Mouse (Mus musculus): Measurements from ENCODE around the gene Rab14. TPM values are rescaled to one million over a fixed set of nuclear protein-coding genes. Genes with fewer than 3 reads are reported as not detected.

The Rab14 gene
- polyA plus RNA-seq, 1 experiment = 77.1 TPM

DNA sequence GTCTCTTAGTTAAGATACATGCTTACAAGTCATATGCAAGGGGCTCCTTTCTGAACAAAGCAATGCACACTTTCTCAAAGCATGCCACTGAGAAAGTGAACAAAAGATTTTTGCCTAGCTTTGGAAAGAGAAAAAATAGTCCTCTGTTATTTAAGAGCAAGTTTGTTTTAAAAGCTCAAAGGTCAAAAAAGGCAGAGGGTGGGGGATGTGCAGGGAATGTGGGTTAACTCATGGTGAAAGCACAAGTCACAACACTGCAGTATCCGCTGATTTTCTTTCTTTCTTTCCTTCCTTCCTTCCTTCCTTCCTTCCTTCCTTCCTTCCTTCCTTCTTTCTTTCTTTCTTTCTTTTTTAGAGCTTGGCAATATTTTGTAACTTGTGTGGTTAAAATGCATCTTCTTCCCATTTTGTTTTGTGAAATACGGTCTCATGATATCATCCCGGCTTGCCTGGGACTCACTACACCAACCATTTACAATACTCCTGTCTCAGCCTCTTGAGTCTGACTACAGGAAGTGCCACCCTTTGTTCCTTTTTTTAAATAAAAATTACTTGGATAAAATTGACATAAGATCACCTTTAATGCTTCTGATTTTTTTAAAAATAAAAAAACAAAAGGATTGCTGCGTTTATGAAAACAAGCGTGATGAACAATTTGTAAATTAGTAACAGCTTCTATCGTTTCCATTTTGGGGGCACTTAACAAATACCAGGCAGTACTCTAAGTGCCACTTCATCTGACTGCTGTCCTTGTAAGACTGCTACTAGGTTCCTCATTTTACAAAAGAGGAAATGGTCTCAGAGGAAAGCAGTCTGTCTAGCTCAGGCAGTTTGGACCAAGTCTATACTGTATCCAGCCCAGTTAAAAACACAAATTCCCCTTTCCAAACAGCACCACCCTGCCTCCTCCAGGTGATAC, 5.0 kb downstream of the Rab14 start:
- no peak overlapping the region; the same call in 1 of the 2 replicates for H3K27ac ChIP-seq (ENCODE audit: control insufficient read depth, insufficient read depth, low read depth, low read length, poor library complexity)
- no peak for TF ChIP-seq POLR2A (IDR thresholded peaks at IDR 0.05; ENCODE audit: borderline replicate concordance, control insufficient read depth, low read depth, low read length)
- no peak for TF ChIP-seq CTCF (IDR thresholded peaks at IDR 0.05; ENCODE audit: control insufficient read depth, insufficient read depth, low read length)
- no peaks in the 10 kb centered on the region; the same call in 1 of the 2 replicates for H3K4me1 ChIP-seq (ENCODE audit: control insufficient read depth, insufficient read depth, low read length)
- 4% methylated on average over 6 of the region's 6 CpGs for WGBS
- no peak overlapping the region for H3K4me3 ChIP-seq (replicated peaks; ENCODE audit: control insufficient read depth, low read depth, low read length)

DNA sequence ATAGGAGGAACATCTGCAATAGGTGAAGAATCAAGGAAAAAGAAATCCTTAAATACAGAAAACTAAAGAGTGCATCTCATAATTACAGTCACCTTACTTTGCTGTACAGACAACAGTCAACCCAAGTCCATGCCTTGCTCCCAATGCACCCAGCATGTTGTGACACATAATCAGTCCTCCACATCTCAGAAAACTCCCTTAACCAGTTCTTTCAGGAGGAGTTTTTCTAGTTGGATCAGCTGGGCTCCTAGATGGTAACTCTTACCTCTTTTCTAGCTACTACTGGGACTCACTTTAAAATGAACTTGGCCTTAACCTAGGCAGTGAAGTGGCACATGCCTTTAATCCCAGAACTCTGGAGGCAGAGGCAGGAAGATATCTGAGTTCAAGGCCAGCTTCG, 6.9 kb downstream of the Rab14 start:
- no peaks in the 10 kb centered on the region; the same call in 1 of the 2 replicates for H3K4me1 ChIP-seq (ENCODE audit: control insufficient read depth, insufficient read depth, low read length)
- WGBS = 83% methylated on average over 1 of the region's 1 CpGs
- no peak overlapping the region for H3K4me3 ChIP-seq (replicated peaks; ENCODE audit: control insufficient read depth, low read depth, low read length)
- TF ChIP-seq POLR2A (IDR thresholded peaks at IDR 0.05; ENCODE audit: borderline replicate concordance, control insufficient read depth, low read depth, low read length) (no peak), CTCF (IDR thresholded peaks at IDR 0.05; ENCODE audit: control insufficient read depth, insufficient read depth, low read length) (no peak)
- H3K27ac ChIP-seq (ENCODE audit: control insufficient read depth, insufficient read depth, low read depth, low read length, poor library complexity) = no peak overlapping the region

DNA sequence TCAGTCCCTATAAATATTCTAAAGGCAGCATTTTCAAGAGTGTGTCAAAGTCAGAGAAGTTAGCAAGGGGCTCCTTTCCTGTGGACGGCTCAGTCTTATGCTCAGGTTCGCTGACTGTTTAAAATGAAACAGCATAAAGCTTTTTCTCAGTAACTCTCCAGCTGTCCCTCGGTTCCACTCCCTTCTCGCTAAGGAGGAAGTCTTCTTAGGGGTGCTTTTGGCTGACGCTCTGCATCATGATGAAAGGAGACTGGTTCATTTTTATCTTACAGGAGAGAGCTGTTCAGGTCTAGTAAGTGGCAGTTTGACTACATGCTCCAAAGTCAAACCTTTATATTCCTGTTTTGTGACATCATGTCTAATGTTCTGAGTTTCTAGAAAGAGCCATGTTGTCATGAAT, 12.0 kb downstream of the Rab14 start:
- no peak overlapping the region for H3K27ac ChIP-seq (ENCODE audit: control insufficient read depth, insufficient read depth, low read depth, low read length, poor library complexity)
- TF ChIP-seq CTCF (IDR thresholded peaks at IDR 0.05; ENCODE audit: control insufficient read depth, insufficient read depth, low read length) (no peak), POLR2A (IDR thresholded peaks at IDR 0.05; ENCODE audit: borderline replicate concordance, control insufficient read depth, low read depth, low read length) (no peak)
- 50% methylated on average over 5 of the region's 5 CpGs for WGBS
- no peak overlapping the region for H3K4me3 ChIP-seq (replicated peaks; ENCODE audit: control insufficient read depth, low read depth, low read length)
- no peaks in the 10 kb centered on the region for H3K4me1 ChIP-seq (ENCODE audit: control insufficient read depth, insufficient read depth, low read length)

DNA sequence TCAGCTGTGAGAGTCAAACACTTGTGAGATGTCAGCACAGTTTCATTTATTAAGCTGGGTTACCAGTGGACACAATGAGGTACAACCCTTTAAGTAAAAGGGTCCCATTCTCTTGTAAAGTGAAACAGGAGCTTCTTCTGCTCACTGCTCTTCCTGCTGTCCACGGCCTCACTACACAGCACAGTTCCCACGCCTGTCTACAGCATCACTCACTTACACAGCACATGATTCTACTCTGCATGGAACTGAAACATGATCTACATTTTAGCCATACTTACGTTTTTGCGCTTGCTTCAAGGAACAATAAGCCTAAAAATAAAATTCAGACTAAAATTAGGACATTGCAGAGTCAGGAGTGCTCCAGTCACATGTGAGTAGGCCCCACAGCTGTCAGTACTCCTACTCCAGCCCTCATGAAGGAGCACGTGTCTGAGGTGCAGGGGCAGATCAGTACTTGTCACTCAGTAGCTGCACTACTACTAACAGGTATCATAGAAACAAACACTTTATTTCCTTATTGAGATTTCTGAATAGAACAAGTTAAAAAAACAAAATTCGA, 17.7 kb downstream of the Rab14 start:
- Histone ChIP-seq H3K27ac (ENCODE audit: control insufficient read depth, insufficient read depth, low read depth, low read length, poor library complexity) (no peak overlapping the region), H3K4me1 (ENCODE audit: control insufficient read depth, insufficient read depth, low read length) (no peaks in the 10 kb centered on the region), H3K4me3 (replicated peaks; ENCODE audit: control insufficient read depth, low read depth, low read length) (no peak overlapping the region)
- WGBS = 88% methylated on average over 6 of the region's 6 CpGs
- no peak for TF ChIP-seq CTCF (IDR thresholded peaks at IDR 0.05; ENCODE audit: control insufficient read depth, insufficient read depth, low read length)
- no peak for TF ChIP-seq POLR2A (IDR thresholded peaks at IDR 0.05; ENCODE audit: borderline replicate concordance, control insufficient read depth, low read depth, low read length)

GRCm38 (mm10) chr2:35178153-35178552, 22.8 kb downstream of the Rab14 start:
- 24% methylated on average over 3 of the region's 3 CpGs for WGBS
- peaks cover 7% of the 10 kb centered on the region for H3K4me1 ChIP-seq (ENCODE audit: control insufficient read depth, insufficient read depth, low read length)

DNA sequence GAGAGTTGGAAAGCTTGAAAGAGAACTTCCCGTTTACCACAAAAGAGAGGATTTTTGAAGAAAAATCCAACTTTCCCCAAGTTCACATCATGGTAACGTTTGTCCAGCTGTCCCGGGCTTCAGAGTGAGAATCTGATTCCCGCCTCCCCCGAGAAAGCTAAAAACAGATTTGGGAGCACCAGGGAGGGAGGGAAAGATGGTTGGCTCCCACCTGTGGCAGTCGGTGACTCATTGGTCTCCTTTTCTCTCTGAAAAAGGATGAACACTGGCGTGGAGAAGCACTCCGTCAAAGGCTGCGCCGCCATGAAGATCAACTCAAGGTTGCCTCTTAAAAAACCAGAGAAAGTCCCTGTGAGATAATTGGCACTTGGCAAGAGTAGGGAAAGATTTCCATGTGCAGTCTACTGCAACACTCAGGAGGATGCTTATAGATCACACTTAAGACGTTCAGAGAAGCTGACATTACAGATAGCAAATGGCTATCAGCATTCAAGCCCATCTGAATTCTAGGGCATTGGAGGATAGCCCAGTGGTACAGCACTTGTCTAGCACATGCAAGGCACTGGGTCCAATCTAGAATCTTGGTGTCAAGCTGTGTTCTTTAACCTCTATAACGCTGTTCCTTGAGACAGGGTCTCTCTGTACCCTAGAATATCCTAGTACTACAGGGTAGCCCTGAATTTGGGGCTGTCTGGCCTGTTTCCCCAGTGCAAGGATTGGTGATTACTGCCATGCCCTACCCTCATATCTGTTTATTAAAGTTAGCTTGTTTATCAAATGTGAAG, 25.4 kb downstream of the Rab14 start:
- H3K4me1 ChIP-seq (ENCODE audit: control insufficient read depth, insufficient read depth, low read length) = peaks cover 7% of the 10 kb centered on the region
- TF ChIP-seq CTCF (IDR thresholded peaks at IDR 0.05; ENCODE audit: control insufficient read depth, insufficient read depth, low read length) (no peak), POLR2A (IDR thresholded peaks at IDR 0.05; ENCODE audit: borderline replicate concordance, control insufficient read depth, low read depth, low read length) (no peak)
- H3K4me3 ChIP-seq (replicated peaks; ENCODE audit: control insufficient read depth, low read depth, low read length) = no peak overlapping the region
- H3K27ac ChIP-seq (ENCODE audit: control insufficient read depth, insufficient read depth, low read depth, low read length, poor library complexity) = no peak overlapping the region
- WGBS = 88% methylated on average over 12 of the region's 12 CpGs

More at GRCm38 (mm10) chr2:35178153-35178552, 22.8 kb downstream of the Rab14 start:
- H3K27ac ChIP-seq (ENCODE audit: control insufficient read depth, insufficient read depth, low read depth, low read length, poor library complexity) = no peak overlapping the region
- no peak for TF ChIP-seq CTCF (IDR thresholded peaks at IDR 0.05; ENCODE audit: control insufficient read depth, insufficient read depth, low read length)
- no peak for TF ChIP-seq POLR2A (IDR thresholded peaks at IDR 0.05; ENCODE audit: borderline replicate concordance, control insufficient read depth, low read depth, low read length)
- no peak overlapping the region for H3K4me3 ChIP-seq (replicated peaks; ENCODE audit: control insufficient read depth, low read depth, low read length)

DNA sequence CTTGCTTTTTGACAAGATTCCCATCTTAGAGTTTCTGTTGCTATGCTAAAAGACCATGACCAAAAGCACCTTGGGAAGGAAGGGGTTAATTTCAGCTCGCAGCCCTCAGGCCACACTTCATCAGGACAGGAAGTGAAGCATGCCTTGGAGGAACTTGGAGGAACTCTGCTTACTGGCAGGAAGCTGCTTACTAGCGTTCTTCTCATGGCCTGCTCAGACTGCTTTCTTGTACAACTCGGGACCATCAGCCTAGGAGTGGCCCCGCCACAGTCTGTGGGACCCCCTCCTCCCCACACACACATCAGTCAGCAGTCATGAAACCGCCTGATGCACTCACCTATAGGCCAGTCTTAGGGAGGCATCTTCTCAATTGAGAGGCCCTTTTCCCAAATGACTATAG, 26.8 kb downstream of the Rab14 start:
- H3K27ac ChIP-seq (ENCODE audit: control insufficient read depth, insufficient read depth, low read depth, low read length, poor library complexity) = no peak overlapping the region
- no peak for TF ChIP-seq POLR2A (IDR thresholded peaks at IDR 0.05; ENCODE audit: borderline replicate concordance, control insufficient read depth, low read depth, low read length)
- no peak for TF ChIP-seq CTCF (IDR thresholded peaks at IDR 0.05; ENCODE audit: control insufficient read depth, insufficient read depth, low read length)

DNA sequence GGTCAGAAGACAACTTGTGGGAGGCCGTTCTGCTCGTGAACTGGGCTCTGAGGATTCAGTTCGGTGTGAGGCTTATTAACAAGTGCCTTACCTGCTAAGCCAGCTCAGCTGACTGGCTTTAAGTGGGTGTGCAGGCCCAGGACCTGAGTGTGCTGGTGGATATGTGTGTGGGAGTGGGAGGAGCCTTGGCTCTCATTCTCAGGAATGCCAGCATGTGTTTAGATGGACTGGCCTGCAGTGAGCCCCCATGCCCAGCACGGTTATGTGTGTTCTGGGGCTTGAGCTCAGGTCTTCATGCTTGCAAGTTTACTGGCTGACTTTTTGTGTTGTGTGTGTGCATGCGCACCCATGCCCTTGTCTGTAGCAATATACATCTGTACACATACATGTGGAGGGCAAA, 27.3 kb downstream of the Rab14 start:
- Histone ChIP-seq H3K4me1 (ENCODE audit: control insufficient read depth, insufficient read depth, low read length) (peaks cover 7% of the 10 kb centered on the region), H3K4me3 (replicated peaks; ENCODE audit: control insufficient read depth, low read depth, low read length) (no peak overlapping the region), H3K27ac (ENCODE audit: control insufficient read depth, insufficient read depth, low read depth, low read length, poor library complexity) (no peak overlapping the region; the same call in 1 of the 2 replicates)
- WGBS = 88% methylated on average over 5 of the region's 5 CpGs
- TF ChIP-seq CTCF (IDR thresholded peaks at IDR 0.05; ENCODE audit: control insufficient read depth, insufficient read depth, low read length) (no peak), POLR2A (IDR thresholded peaks at IDR 0.05; ENCODE audit: borderline replicate concordance, control insufficient read depth, low read depth, low read length) (no peak)

More for the DNA sequence above, 26.8 kb downstream of the Rab14 start:
- 10% methylated on average over 5 of the region's 5 CpGs for WGBS
- no peak overlapping the region for H3K4me3 ChIP-seq (replicated peaks; ENCODE audit: control insufficient read depth, low read depth, low read length)
- H3K4me1 ChIP-seq (ENCODE audit: control insufficient read depth, insufficient read depth, low read length) = peaks cover 7% of the 10 kb centered on the region
